Mouse (Mus musculus) midbrain, embryonic 14.5 days (tissue): Measurements from ENCODE around the gene Mcat. TPM values are rescaled to one million over a fixed set of nuclear protein-coding genes. Genes with fewer than 3 reads are reported as not detected.

ENCODE experiments used
- ATAC-seq: fragments of 200-750 bp; cut with Nextera tagmentation; 2 replicates; pipeline ENCODE4 v1.8.0; 2017; ENCODE audit warnings: moderate number of reproducible peaks, moderate library complexity; ENCODE audit not compliant: low FRiP score, low TSS enrichment
- DNase-seq: peaks from one replicate; pipeline ENCODE4 v3.0.0-alpha.2; 2015
- H3K27ac ChIP-seq: fragments of 300-500 bp; sonication (generic); replicated peaks from 2 replicates; pipeline ENCODE4 v1.5.1; 2014; ENCODE audit warnings: mild to moderate bottlenecking, low read depth, low read length, moderate library complexity
- H3K27me3 ChIP-seq: fragments of 300-500 bp; sonication (generic); 2 replicates; pipeline ENCODE4 v1.6.1; 2014; ENCODE audit warnings: low read length, control low read depth, mixed read lengths; ENCODE audit not compliant: control insufficient read depth, insufficient read depth
- H3K36me3 ChIP-seq: fragments of 300-500 bp; sonication (generic); 2 replicates; pipeline ENCODE4 v1.6.1; 2014; ENCODE audit warnings: low read length, control low read depth; ENCODE audit not compliant: control insufficient read depth, insufficient read depth
- H3K4me1 ChIP-seq: fragments of 300-500 bp; sonication (generic); 2 replicates; pipeline ENCODE4 v1.6.1; 2014; ENCODE audit warnings: mild to moderate bottlenecking, antibody characterized with exemption, low read length, control low read depth; ENCODE audit not compliant: control insufficient read depth, insufficient read depth
- H3K4me2 ChIP-seq: fragments of 300-500 bp; sonication (generic); 2 replicates; pipeline ENCODE4 v1.6.1; 2014; ENCODE audit warnings: mild to moderate bottlenecking, low read length, moderate library complexity
- H3K4me3 ChIP-seq: fragments of 300-500 bp; sonication (generic); replicated peaks from 2 replicates; pipeline ENCODE4 v1.5.1; 2014; ENCODE audit warnings: low read depth, low read length
- H3K9ac ChIP-seq: fragments of 300-500 bp; sonication (generic); replicated peaks from 2 replicates; pipeline ENCODE4 v1.6.1; 2014; ENCODE audit warnings: mild to moderate bottlenecking, low read length, moderate library complexity
- H3K9me3 ChIP-seq: fragments of 300-500 bp; sonication (generic); 2 replicates; pipeline ENCODE4 v1.6.1; 2016; ENCODE audit warnings: low read length, control low read depth, mixed read lengths; ENCODE audit not compliant: control insufficient read depth
- WGBS: fragments of 180-500 bp; shearing (Covaris S2); extraction: QIAGEN DNeasy Blood & Tissue Kit; methylation state at CpG from one replicate; pipeline ENCODE4 v1.1.7; 2014; 5-methylcytosine and 5-hydroxymethylcytosine counted together
- polyA plus RNA-seq: library from polyadenylated mRNA; unstranded; fragments of >200 nt; fragmentation: Nextera tagmentation; extraction: Ambion mirVana; gene quantifications from 2 replicates; pipeline ENCODE4 v1.2.1, GENCODE M21; 2014

Gene Mcat
- polyA plus RNA-seq, 1 experiment from 2014 or later: 36.2 TPM

DNA sequence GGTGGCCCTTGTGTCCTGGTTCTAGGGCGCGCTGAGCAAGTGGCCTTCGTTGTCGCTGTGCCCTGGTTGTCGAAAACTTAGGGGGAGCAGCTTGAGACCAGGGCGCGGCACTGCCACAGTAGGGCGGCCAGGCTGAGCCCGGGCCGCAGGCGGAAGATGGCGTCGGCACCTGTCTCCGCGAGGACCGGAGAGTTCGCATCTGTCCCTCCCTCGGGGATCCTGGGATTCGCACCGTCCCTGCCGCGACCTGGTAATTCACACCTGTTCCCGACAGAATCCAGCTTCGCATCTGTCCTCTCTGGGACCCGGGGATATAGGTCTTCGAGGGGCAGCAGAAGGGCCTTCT lies 36.5 kb downstream of the Mcat start:
- Histone ChIP-seq H3K9me3 (no peaks in the 10 kb centered on the region), H3K36me3 (no peaks in the 10 kb centered on the region), H3K4me3 (peak overlapping the region; percentile 42), H3K27ac (no peak overlapping the region), H3K4me2 (peak overlapping the region; percentile 87), H3K27me3 (peaks cover 32% of the 10 kb centered on the region), H3K9ac (peak overlapping the region; percentile 42; the same call in 1 of the 2 replicates), H3K4me1 (peaks cover 4% of the 10 kb centered on the region; the same call in 1 of the 2 replicates)
- WGBS: under 1% methylated on average over 26 of the region's 26 CpGs
- DNase-seq (peak; percentile 42), ATAC-seq (no peak)

DNA sequence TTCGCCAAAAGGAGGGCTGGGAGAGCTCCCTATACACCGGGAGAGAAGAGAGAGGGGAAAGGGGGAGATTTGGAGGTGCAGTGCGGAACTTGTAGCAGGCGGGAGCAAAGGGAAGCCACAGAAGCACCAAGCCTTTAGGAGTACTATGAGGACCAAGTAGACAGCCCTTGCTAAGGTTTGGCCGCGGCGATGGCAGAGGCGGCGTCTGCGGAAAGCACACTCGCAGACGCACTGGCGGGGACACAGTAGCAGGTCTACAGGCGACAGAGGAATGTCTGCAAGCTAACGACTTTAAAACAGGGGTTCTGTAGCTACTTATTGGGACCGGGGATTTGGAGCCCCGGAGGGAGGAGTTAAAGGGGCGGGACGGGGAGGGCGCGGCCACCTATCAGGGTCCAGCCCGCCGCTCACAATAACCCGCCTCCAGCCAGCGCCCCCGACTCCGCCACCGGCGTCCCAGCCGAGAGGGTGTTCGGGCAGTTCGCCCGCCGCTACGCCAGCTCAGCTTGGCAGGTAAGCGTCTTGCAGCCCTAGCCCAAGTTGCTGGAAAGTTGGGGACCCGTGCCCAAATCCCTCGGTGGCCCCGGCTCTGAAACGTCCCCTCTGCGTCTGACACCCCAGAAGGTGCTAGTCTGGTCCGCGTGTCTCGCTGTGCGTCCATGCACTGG lies 37.0 kb downstream of the Mcat start, which contains the start of gene Bik:
Bik (plus strand) TSS at position 439 of the 668 bp plus-strand sequence.
- ATAC-seq: no peak
- no peaks in the 10 kb centered on the region for H3K36me3 ChIP-seq

DNA sequence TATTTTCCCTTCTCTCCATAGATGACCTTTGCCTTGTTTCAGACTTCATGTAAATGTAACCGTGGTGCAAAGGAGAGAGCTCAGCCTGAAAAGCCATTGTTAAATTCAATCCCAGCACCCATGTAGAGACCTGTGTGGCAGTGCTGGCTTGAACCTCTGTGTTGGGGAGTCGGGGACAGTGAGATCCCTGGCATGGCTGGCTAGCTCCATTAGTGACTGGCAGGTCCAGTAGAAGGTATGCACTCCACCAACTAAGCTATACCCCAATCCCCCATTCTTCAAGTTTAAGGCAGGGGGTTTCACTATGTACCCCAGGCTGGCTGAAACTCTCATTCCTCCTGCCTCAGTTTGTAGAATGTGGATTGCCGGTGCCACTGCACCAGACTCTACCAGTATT lies 39.3 kb downstream of the Mcat start:
- no peaks in the 10 kb centered on the region for H3K36me3 ChIP-seq
- no peak overlapping the region for H3K27ac ChIP-seq
- no peak overlapping the region for H3K4me3 ChIP-seq
- no peaks in the 10 kb centered on the region for H3K9me3 ChIP-seq
- ATAC-seq: no peak
- H3K27me3 ChIP-seq: peaks cover 32% of the 10 kb centered on the region
- peaks cover 4% of the 10 kb centered on the region; the same call in 1 of the 2 replicates for H3K4me1 ChIP-seq
- no peak overlapping the region for H3K4me2 ChIP-seq
- WGBS: 75% methylated on average over 3 of the region's 3 CpGs
- DNase-seq: no peak
- H3K9ac ChIP-seq: no peak overlapping the region

More for the DNA sequence above, 37.0 kb downstream of the Mcat start, which contains the start of gene Bik:
- peaks cover 32% of the 10 kb centered on the region for H3K27me3 ChIP-seq
- H3K4me1 ChIP-seq: peaks cover 4% of the 10 kb centered on the region; the same call in 1 of the 2 replicates
- H3K27ac ChIP-seq: no peak within 1 kb of the TSS
- peak within 1 kb of the TSS; percentile 87 for H3K4me2 ChIP-seq
- under 1% methylated on average over 45 of the region's 45 CpGs for WGBS
- peak; percentile 70 for DNase-seq
- H3K9me3 ChIP-seq: no peaks in the 10 kb centered on the region
- peak within 1 kb of the TSS; percentile 42 for H3K4me3 ChIP-seq
- peak within 1 kb of the TSS; percentile 42; the same call in 1 of the 2 replicates for H3K9ac ChIP-seq

DNA sequence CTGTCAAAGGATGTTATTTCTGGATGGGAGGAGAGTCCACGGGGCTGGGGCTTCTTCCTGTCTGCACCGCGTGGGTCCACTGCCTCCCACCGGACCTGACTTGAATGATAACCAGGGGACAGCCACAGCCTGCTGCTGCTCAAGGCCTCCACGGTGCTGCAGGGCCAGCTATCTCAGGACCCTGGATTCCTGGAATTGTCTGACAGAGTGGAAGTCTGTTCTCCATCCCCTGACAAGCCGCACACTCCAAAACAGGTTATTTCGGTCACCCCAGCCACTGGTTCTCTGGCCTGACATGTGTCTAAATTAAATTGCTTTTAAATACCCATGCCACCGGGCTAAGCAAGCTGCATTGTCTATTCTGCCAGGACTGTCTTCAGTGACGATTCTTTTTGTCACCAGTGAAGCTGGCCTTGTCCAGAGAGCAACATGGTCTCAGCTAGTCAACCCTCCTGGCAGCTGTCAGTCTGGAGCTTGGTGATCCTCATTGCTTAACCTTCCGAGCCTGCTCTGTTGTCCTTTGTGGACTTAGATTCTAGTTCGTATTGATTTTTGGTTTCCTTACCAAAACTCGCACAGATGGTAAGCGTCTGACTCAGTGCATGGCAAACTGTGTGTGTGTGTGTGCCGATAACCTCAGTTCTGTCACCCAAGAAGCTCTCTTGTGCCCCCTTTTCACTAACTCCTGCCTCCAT lies 39.8 kb downstream of the Mcat start:
- 51% methylated on average over 14 of the region's 14 CpGs for WGBS
- Histone ChIP-seq H3K27ac (no peak overlapping the region), H3K9ac (no peak overlapping the region; the same call in 1 of the 2 replicates), H3K27me3 (peaks cover 32% of the 10 kb centered on the region), H3K4me2 (no peak overlapping the region), H3K9me3 (no peaks in the 10 kb centered on the region), H3K36me3 (no peaks in the 10 kb centered on the region), H3K4me1 (peaks cover 4% of the 10 kb centered on the region; the same call in 1 of the 2 replicates), H3K4me3 (no peak overlapping the region)
- no peak for ATAC-seq
- DNase-seq: peak; percentile 21

DNA sequence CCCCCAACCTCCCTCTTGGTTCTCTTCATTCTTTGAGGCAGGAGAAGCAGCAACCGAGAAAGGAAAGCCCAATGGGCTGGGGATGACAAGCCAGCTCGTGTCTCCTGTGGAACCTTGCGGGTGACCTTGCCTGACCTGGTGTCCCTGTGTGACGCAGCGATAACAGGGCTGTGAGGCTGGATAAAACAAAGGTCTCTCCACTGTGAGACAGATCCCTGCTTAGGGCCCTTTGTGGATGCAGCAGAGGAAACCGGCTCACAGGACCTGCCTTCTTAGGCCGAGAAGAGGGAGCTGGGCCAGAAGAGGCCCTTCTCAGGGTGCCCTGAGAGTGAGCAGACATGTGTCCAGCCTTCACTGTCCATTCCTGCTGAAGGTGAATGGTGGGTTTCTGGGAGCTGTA lies 40.4 kb downstream of the Mcat start:
- H3K9me3 ChIP-seq: no peaks in the 10 kb centered on the region
- H3K4me2 ChIP-seq: no peak overlapping the region
- H3K36me3 ChIP-seq: no peaks in the 10 kb centered on the region
- peaks cover 4% of the 10 kb centered on the region; the same call in 1 of the 2 replicates for H3K4me1 ChIP-seq
- 21% methylated on average over 7 of the region's 7 CpGs for WGBS
- no peak overlapping the region for H3K4me3 ChIP-seq
- no peak overlapping the region; the same call in 1 of the 2 replicates for H3K9ac ChIP-seq
- no peak for ATAC-seq
- 0 out of 2 replicates have a peak overlapping the region, but pooled peaks have one; percentile 37 for H3K27ac ChIP-seq
- peak; percentile 14 for DNase-seq
- H3K27me3 ChIP-seq: peaks cover 30% of the 10 kb centered on the region

DNA sequence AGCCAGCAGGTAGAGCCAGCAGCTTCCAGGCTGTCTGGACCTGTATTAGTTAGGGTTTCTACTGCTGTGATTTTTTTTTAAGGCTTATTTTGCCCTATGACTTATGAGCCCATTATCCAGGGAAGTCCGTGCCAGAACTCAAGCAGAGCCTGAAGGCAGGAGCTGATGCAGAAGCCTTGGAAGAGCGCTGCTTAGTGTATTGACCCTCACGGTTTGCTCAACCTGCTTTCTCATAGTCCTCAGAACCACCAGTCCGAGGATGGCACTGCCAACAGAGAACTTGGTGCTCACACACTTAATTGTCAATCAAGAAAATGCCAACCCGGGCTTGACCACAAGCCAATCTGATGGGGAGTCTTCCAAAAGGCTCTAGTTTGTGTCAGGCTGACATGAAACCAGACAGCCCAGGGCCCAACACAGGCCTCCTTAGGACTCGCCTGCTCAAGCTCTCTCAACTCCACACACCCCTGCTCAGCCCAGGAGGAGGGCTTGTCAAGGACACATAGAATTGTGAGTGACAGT lies 42.7 kb downstream of the Mcat start:
- no peak overlapping the region for H3K4me3 ChIP-seq
- no peak overlapping the region for H3K4me2 ChIP-seq
- no peaks in the 10 kb centered on the region for H3K4me1 ChIP-seq
- DNase-seq: no peak
- no peaks in the 10 kb centered on the region for H3K36me3 ChIP-seq
- no peak for ATAC-seq
- 84% methylated on average over 6 of the region's 6 CpGs for WGBS
- peaks cover 11% of the 10 kb centered on the region; the same call in 1 of the 2 replicates for H3K27me3 ChIP-seq
- no peak overlapping the region for H3K9ac ChIP-seq
- H3K9me3 ChIP-seq: no peaks in the 10 kb centered on the region
- no peak overlapping the region for H3K27ac ChIP-seq

DNA sequence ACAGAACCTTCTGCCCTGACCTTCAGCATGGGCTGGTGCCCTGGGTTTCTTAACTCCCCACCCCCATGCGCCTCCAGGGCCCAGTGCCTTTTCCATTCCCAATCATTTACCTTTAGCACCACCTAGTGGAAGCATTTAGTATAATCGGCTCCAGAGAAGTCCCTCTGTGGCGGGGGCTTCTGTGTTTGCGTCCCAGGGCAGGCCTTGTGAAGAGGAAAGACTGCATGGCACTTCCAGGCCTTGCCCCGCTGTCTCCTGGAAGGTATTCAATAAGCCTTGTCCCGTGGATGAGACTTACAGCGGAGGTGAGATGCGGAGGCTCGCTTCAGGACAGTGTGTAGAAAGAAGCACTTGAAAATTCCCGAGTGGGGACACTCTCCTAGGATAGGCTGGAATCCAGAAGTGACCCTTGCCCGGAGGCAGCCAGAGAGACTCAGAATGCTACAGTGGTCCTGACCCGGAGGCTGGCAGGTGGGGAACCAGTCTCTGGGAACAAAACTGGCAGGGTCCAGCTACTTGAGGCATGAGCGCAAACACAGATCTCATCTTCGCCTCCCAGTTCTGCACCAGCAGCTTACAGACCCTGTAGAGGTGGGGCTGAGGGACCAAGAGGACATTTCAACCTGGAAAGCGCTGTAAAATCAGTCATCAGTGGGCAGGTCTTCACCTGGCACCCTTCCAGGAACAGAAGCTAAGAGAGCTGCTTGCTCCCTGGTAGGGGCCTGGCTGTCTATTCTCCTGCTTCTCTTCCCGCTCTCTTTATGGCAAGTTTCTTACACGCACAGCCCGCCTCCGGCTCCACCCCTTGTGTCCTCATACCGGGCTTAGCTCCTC lies 45.2 kb downstream of the Mcat start:
- Histone ChIP-seq H3K9me3 (no peaks in the 10 kb centered on the region), H3K27me3 (no peaks in the 10 kb centered on the region), H3K4me1 (no peaks in the 10 kb centered on the region), H3K4me2 (no peak overlapping the region), H3K4me3 (no peak overlapping the region), H3K36me3 (no peaks in the 10 kb centered on the region), H3K27ac (no peak overlapping the region), H3K9ac (no peak overlapping the region)
- 33% methylated on average over 20 of the region's 20 CpGs for WGBS
- no peak; the same call in 1 of the 2 replicates for ATAC-seq
- DNase-seq: peak; percentile 92

DNA sequence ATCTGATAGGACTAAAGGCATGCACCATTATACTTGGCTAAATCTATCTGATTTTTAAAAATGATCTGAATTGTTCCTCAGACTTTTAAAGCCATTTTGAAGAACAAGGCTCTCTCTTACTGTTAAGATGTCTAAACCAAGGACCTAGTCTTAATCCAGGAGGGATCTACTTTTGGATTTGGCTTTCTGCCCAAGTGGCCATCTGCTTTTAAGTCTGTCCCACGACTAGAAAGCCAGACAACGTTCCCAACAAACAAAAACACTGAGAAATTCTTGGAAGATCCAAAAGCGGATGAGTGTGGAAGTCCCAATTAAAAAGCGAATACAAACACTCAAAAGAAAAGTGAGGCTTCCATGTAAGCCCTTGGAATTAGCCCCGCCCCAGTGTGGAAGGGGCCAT lies 48.6 kb downstream of the Mcat start:
- Histone ChIP-seq H3K4me1 (peaks cover under 1% of the 10 kb centered on the region; the same call in 1 of the 2 replicates), H3K4me2 (no peak overlapping the region), H3K9me3 (no peaks in the 10 kb centered on the region), H3K36me3 (no peaks in the 10 kb centered on the region), H3K27ac (no peak overlapping the region), H3K4me3 (no peak overlapping the region), H3K9ac (no peak overlapping the region), H3K27me3 (no peaks in the 10 kb centered on the region)
- ATAC-seq: no peak
- no peak for DNase-seq
- 73% methylated on average over 5 of the region's 5 CpGs for WGBS
